Mouse (Mus musculus) liver, embryonic 16.5 days (tissue): ENCODE measurements around the gene Lcn2. TPM values are rescaled to one million over a fixed set of nuclear protein-coding genes. Genes with fewer than 3 reads are reported as not detected.
"Not testable (repeated sequence)": the region's sequence is repeated elsewhere in the genome, so short reads cannot be mapped to it uniquely, and the experiment has no call there.

ENCODE experiments used
- ATAC-seq: fragments of 200-750 bp; cut with Nextera tagmentation; 2 replicates; pipeline ENCODE4 v1.8.0; 2017; ENCODE audit warnings: low read depth, mild to moderate bottlenecking, moderate number of reproducible peaks, moderate library complexity
- H3K27ac ChIP-seq: fragments of 300-500 bp; sonication (generic); 2 replicates; pipeline ENCODE4 v1.5.1; 2014; ENCODE audit warnings: mild to moderate bottlenecking, low read length
- H3K27me3 ChIP-seq: fragments of 300-500 bp; sonication (generic); 2 replicates; pipeline ENCODE4 v1.6.1; 2014; ENCODE audit warnings: low read depth, low read length, mixed read lengths; ENCODE audit not compliant: control insufficient read depth, insufficient read depth
- H3K36me3 ChIP-seq: fragments of 300-500 bp; sonication (generic); 2 replicates; pipeline ENCODE4 v1.6.1; 2014; ENCODE audit warnings: mild to moderate bottlenecking; ENCODE audit not compliant: control insufficient read depth, insufficient read depth
- H3K4me1 ChIP-seq: fragments of 300-500 bp; sonication (generic); 2 replicates; pipeline ENCODE4 v1.6.1; 2014; ENCODE audit warnings: low read depth, low read length, mixed read lengths; ENCODE audit not compliant: control insufficient read depth
- H3K4me2 ChIP-seq: fragments of 300-500 bp; sonication (generic); 2 replicates; pipeline ENCODE4 v1.6.1; 2014; ENCODE audit warnings: low read depth, low read length, mixed read lengths
- H3K4me3 ChIP-seq: fragments of 300-500 bp; sonication (generic); 2 replicates; pipeline ENCODE4 v1.5.1; 2014; ENCODE audit warnings: low read depth, mild to moderate bottlenecking, low read length
- H3K9ac ChIP-seq: fragments of 300-500 bp; sonication (generic); 2 replicates; pipeline ENCODE4 v1.6.1; 2014; ENCODE audit warnings: low read depth, low read length
- H3K9me3 ChIP-seq: fragments of 300-500 bp; sonication (generic); replicated peaks from 2 replicates; pipeline ENCODE4 v1.6.1; 2016; ENCODE audit warnings: low read length; ENCODE audit not compliant: control insufficient read depth
- WGBS: fragments of 180-500 bp; shearing (Covaris S2); extraction: QIAGEN DNeasy Blood & Tissue Kit; methylation state at CpG from one replicate; pipeline ENCODE4 v1.1.7; 2014; ENCODE audit not compliant: insufficient replicate concordance; 5-methylcytosine and 5-hydroxymethylcytosine counted together
- polyA plus RNA-seq: library from polyadenylated mRNA; unstranded; fragments of >200 nt; fragmentation: Nextera tagmentation; extraction: Ambion mirVana; gene quantifications from 2 replicates; pipeline ENCODE4 v1.2.1, GENCODE M21; 2015

Lcn2 gene
- polyA plus RNA-seq, 1 experiment from 2014 or later, result 273 TPM

DNA sequence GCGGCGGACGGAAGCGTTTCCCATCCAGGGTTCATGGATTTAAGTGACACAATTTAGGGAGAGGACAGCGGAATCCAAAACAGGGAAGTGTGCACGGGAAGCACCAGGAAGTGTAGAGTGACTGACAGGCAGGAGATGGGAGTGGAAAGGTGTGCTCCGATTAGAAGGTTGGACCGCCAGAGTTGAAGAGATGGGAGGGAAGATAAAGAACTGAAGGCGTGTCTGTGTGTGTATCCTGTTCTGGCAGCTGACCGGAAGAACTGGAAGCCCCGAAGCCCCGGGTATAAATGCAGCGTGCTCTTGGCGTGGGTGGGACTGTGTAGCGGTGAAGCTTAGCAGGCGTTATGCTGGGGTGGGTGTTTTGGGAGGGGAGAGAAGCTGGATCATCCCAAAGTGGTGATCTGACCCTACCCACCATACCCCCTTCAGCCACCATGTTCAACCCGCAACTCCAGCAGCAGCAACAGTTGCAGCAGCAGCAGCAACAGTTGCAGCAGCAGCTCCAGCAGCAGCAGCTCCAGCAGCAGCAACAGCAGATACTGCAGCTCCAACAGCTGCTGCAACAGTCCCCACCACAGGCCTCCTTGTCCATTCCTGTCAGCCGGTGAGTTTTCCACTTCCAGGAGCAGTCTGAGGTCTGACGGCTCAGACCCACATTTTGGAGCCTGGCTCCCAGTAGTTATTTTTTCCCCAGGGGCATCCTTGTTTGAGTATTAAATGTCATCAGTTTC, 24.5 kb downstream of the Lcn2 start:
- peak; percentile 40 for ATAC-seq
- no peaks in the 10 kb centered on the region for H3K9me3 ChIP-seq
- peak overlapping the region; percentile 83 for H3K4me3 ChIP-seq
- WGBS, result 11% methylated on average over 19 of the region's 19 CpGs
- H3K9ac ChIP-seq, result peak overlapping the region; percentile 87
- peaks cover 21% of the 10 kb centered on the region for H3K4me1 ChIP-seq
- no peaks in the 10 kb centered on the region for H3K27me3 ChIP-seq
- H3K4me2 ChIP-seq, result peak overlapping the region; percentile 97
- no peaks in the 10 kb centered on the region for H3K36me3 ChIP-seq
- H3K27ac ChIP-seq, result peak overlapping the region; percentile 88

DNA sequence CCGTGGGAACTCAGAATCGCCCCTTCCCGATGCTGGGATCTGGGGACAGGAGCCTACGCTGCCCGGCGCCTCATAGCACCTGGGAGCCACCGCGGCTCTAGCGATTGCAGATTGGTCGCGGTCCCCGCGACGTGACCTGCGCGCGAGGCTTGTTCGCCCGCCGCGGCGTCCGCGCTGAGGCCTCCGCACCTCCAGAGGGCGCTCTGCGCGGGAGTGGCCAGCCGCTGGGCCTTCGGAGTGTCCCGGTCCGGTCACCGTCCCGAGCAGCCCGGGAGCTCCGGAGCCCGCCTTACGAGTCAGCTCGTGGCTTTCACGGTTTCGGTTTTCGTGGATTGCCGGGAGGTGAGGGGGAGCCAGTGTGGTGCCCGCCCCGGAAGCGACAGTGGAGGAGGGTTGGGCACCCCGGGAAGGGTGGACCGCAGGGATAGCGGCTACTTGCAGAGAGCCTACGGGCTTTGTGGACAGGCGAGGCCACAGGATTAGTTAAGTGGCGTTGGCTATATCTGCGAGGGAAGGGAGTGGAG, 25.2 kb downstream of the Lcn2 start:
- peak; percentile 81 for ATAC-seq
- H3K9ac ChIP-seq, result peak overlapping the region; percentile 87

DNA sequence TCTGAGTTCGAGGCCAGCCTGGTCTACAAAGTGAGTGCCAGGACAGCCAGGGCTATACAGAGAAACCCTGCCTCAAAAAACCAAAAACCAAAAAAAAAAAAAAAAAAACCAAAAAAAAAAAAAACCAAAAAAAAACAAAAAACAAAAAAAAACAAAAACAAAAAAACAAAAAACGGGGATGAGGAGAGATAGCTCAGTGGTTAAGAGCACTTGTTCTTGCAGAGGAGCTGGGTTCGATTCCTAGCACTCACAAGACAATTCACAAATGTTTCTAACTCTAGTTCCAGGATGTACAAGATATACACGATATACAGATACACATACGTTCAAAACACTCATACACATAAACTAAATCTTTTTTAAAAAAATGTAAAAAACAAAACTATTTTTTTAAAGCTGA, 25.8 kb downstream of the Lcn2 start:
- Histone ChIP-seq H3K4me3 (peak overlapping the region; percentile 83), H3K9ac (peak overlapping the region; percentile 87), H3K27ac (peak overlapping the region; percentile 88), H3K4me2 (peak overlapping the region; percentile 97), H3K4me1 (peaks cover 21% of the 10 kb centered on the region)
- not testable (repeated sequence) for H3K9me3 ChIP-seq, ATAC-seq, H3K27me3 ChIP-seq, H3K36me3 ChIP-seq
- WGBS, result 20% methylated on average over 5 of the region's 5 CpGs

More for the DNA sequence above, 25.2 kb downstream of the Lcn2 start:
- Histone ChIP-seq H3K27me3 (no peaks in the 10 kb centered on the region), H3K4me1 (peaks cover 21% of the 10 kb centered on the region), H3K9me3 (no peaks in the 10 kb centered on the region), H3K27ac (peak overlapping the region; percentile 88), H3K4me2 (peak overlapping the region; percentile 97), H3K36me3 (no peaks in the 10 kb centered on the region), H3K4me3 (peak overlapping the region; percentile 83)
- under 1% methylated on average over 53 of the region's 53 CpGs for WGBS

DNA sequence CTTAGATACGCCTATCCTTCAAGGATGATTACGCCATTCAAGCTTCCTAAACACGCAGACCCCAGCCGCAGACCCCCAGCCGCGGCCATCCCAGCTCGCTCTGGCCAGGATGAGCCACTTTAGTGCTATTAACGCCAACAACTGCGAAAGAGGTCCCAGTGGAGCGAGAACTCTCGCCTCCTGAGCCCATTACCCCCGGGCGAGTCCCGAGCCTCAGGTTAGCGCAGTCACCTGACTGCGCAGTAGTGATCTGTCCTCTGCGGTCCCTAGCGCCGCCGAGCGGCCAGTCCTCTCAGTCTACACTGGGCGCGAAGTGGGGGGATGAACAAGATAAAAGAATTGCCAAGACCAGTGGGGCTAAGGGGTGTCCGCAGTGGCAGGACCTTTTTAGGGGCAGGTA, 26.6 kb downstream of the Lcn2 start:
- Histone ChIP-seq H3K27me3 (no peaks in the 10 kb centered on the region), H3K9me3 (no peaks in the 10 kb centered on the region), H3K36me3 (no peaks in the 10 kb centered on the region), H3K4me1 (peaks cover 21% of the 10 kb centered on the region), H3K27ac (peak overlapping the region; percentile 72), H3K4me2 (peak overlapping the region; percentile 91), H3K4me3 (peak overlapping the region; percentile 67), H3K9ac (peak overlapping the region; percentile 73)
- peak; percentile 75 for ATAC-seq
- 1% methylated on average over 24 of the region's 24 CpGs for WGBS

DNA sequence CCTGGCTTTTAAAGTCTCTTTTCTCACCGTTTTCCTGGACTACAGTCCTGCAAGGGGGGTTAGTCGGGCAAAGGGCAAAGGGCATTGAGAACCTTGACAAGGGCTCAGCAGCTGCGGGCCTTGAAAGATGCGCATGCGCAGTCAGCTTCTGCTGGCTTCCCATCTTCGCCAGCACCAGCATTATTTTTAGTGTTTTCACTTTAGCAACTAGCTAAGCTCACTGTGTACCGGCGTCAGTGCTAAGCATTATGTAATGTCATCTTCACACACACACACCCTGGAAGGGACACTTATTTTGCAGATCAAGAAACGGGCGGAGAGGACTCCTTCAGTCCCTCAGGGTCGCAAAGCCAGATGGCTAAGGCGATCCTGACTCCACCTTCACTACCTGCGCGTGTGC, 27.3 kb downstream of the Lcn2 start:
- peak overlapping the region; percentile 67 for H3K4me3 ChIP-seq
- no peaks in the 10 kb centered on the region for H3K36me3 ChIP-seq
- 0 out of 2 replicates have a peak, but pooled peaks have one; percentile 1 for ATAC-seq
- H3K9ac ChIP-seq, result peak overlapping the region; percentile 73
- peaks cover 21% of the 10 kb centered on the region for H3K4me1 ChIP-seq
- H3K27ac ChIP-seq, result peak overlapping the region; percentile 4; the same call in 1 of the 2 replicates
- H3K27me3 ChIP-seq, result no peaks in the 10 kb centered on the region
- H3K4me2 ChIP-seq, result peak overlapping the region; percentile 91
- 5% methylated on average over 14 of the region's 14 CpGs for WGBS
- no peaks in the 10 kb centered on the region for H3K9me3 ChIP-seq

DNA sequence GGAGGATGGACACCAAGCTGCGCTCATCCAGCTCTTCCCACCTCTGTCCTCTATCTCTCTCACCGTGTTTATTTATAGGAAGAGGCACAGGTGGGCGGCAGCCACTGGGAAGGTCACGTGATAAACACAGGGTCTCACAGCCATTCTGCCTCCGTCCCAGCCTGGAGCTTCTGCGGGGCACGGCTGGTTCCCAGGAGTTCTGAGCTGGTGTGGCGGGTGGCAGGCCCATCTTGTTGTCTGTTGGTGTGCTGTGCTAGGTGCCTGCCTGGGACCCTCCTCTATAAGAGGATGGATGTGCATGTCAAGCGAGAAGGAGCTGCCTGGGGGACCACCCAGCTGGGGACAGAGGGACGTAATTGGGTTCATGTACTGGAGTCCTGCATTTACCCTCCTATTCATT, 29.7 kb downstream of the Lcn2 start:
- no peak for ATAC-seq
- peaks cover 16% of the 10 kb centered on the region for H3K4me1 ChIP-seq
- no peak overlapping the region for H3K4me3 ChIP-seq
- H3K27me3 ChIP-seq, result no peaks in the 10 kb centered on the region
- H3K4me2 ChIP-seq, result no peak overlapping the region
- H3K9me3 ChIP-seq, result no peaks in the 10 kb centered on the region
- no peaks in the 10 kb centered on the region for H3K36me3 ChIP-seq
- no peak overlapping the region for H3K27ac ChIP-seq
- 55% methylated on average over 10 of the region's 10 CpGs for WGBS
- no peak overlapping the region for H3K9ac ChIP-seq

DNA sequence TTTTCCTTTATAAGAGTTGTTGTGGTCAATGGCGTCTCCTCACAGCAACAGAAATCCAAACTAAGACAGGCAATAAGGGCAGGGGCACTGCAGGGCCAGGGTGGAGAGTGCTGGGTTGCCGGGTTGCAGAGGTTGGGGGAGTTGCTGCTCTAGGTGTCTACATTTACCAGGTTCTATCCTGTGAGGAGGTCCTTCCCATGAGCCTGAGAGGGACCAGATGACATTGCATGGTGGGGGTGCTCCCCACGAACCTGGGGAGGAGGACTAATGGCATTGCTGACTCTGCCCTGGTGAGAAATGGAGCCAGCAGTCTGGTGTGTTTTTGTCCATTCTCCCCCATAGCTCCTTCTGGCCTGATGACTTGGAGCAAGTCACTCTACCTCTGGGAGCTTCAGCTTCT, 30.3 kb downstream of the Lcn2 start:
- no peak overlapping the region for H3K27ac ChIP-seq
- WGBS, result 49% methylated on average over 3 of the region's 3 CpGs
- peaks cover 4% of the 10 kb centered on the region for H3K27me3 ChIP-seq
- no peak for ATAC-seq
- no peak overlapping the region for H3K4me2 ChIP-seq
- H3K9ac ChIP-seq, result no peak overlapping the region
- no peaks in the 10 kb centered on the region for H3K36me3 ChIP-seq
- H3K4me3 ChIP-seq, result no peak overlapping the region
- no peaks in the 10 kb centered on the region for H3K9me3 ChIP-seq
- peaks cover 21% of the 10 kb centered on the region for H3K4me1 ChIP-seq

DNA sequence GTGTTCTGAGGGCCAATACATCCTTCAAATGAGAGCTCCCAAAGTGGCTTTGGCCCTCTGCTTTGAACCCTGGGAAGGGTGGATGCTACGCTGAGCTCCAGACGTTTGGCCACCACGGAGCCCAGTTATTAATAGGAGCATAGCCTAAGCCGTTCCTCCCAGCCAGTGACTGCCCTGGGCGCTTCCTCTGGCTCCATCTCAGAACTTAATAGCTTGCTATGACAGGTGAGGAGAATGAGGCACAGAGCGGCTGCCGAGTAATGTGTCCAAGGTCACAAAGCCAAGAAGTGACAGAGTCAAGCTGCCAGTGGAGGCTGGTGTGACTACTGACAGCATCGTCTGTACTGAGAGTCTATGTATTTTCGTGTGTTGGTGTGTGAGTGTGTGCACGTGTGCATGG, 31.8 kb downstream of the Lcn2 start:
- no peaks in the 10 kb centered on the region for H3K9me3 ChIP-seq
- no peak overlapping the region for H3K27ac ChIP-seq
- ATAC-seq, result no peak
- H3K27me3 ChIP-seq, result peaks cover 19% of the 10 kb centered on the region
- WGBS, result 58% methylated on average over 10 of the region's 10 CpGs
- H3K4me1 ChIP-seq, result peaks cover 16% of the 10 kb centered on the region
- H3K36me3 ChIP-seq, result no peaks in the 10 kb centered on the region
- no peak overlapping the region for H3K4me2 ChIP-seq
- no peak overlapping the region for H3K9ac ChIP-seq
- no peak overlapping the region for H3K4me3 ChIP-seq

DNA sequence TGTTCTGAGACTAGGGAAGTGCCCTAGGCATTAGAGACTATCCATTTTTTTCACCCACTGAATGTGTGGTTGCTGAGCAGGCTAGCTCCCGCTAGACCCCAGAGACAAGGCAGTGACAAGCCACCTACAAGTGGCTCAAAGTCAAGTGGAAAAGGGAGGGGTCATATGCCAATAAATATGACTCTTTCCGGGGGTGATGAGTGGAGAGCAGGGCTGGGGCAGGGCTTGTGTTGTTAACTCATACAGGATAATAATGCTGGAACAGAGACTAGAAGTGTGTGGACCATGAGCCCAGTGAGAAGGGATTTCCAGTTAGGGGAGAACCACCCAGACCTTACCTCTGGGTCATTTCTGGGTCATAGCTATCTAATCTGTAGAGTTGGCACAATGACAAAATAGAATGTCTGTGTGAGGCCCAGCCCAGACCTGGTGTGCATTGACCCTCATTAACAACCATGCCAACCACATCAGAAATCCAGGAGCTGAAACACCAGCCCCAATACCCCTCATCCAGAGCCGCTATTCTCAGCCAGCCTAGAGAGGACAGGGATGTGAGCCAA, 33.6 kb downstream of the Lcn2 start:
- H3K27me3 ChIP-seq, result peaks cover 35% of the 10 kb centered on the region
- peaks cover 16% of the 10 kb centered on the region for H3K4me1 ChIP-seq
- no peak overlapping the region for H3K27ac ChIP-seq
- no peaks in the 10 kb centered on the region for H3K9me3 ChIP-seq
- no peak overlapping the region for H3K4me2 ChIP-seq
- no peak overlapping the region for H3K4me3 ChIP-seq
- 70% methylated on average over 3 of the region's 3 CpGs for WGBS
- no peaks in the 10 kb centered on the region for H3K36me3 ChIP-seq
- H3K9ac ChIP-seq, result no peak overlapping the region
- no peak for ATAC-seq
